27 mouse cellular contexts compared by ENCODE assay signal in genomic region chr9:114999771-115000146, GRCm38 (mm10). TPM values are rescaled to one million over a fixed set of nuclear protein-coding genes. Genes with fewer than 3 reads are reported as not detected.
A peak's percentile ranks its signal among the peaks of the same experiment; 100 is the strongest.
DNase-seq lines count a peak whose midpoint lies in the region; ATAC-seq and TF ChIP-seq lines count a peak whose summit lies in the region.
"Had no signal": no experiment of that assay in that cellular context is flagged by ENCODE, and none has a peak within 500 bp of the region (broad histone marks: within the 10 kb centered on the region; RNA-seq: fewer than 3 reads in every experiment).

No protein-coding gene starts in this region.

- H3K4me2 ChIP-seq in kidney, embryonic 16.5 days (replicated peaks; ENCODE audit: low read depth, low read length) = no peak overlapping the region
- H3K4me2 ChIP-seq in stomach, postnatal 0 days (replicated peaks; ENCODE audit: low read depth) = no peak overlapping the region
- no peak overlapping the region for H3K4me2 ChIP-seq in liver, embryonic 11.5 days
- H3K4me2 ChIP-seq: embryonic facial prominence, embryonic 12.5 days; heart, embryonic 11.5 days; hindbrain, embryonic 13.5 days; limb, embryonic 12.5 days; lung, embryonic 15.5 days; midbrain, embryonic 11.5 days had no signal

- H3K27ac ChIP-seq in kidney, adult 2 months (ENCODE audit: insufficient read depth, low read depth, low read length) = peak overlapping the region; percentile 57
- H3K27ac ChIP-seq in kidney, embryonic 16.5 days (ENCODE audit: low read length) = no peak overlapping the region
- no peak overlapping the region for H3K27ac ChIP-seq in stomach, postnatal 0 days (replicated peaks)
- H3K27ac ChIP-seq in liver, embryonic 11.5 days (ENCODE audit: low read depth, low read length) = no peak overlapping the region
- H3K27ac ChIP-seq: embryonic facial prominence, embryonic 12.5 days; gastrocnemius, adult 2 months; hindbrain, embryonic 13.5 days; limb, embryonic 12.5 days; lung, embryonic 15.5 days had no signal

- H3K4me3 ChIP-seq in kidney, adult 2 months (ENCODE audit: insufficient read depth, low read depth, low read length) = no peak overlapping the region
- H3K4me3 ChIP-seq in kidney, embryonic 16.5 days (ENCODE audit: low read length) = no peak overlapping the region
- H3K4me3 ChIP-seq in stomach, postnatal 0 days (ENCODE audit: low read depth, low read length) = no peak overlapping the region
- H3K4me3 ChIP-seq in liver, embryonic 11.5 days (ENCODE audit: low read depth, low read length) = no peak overlapping the region
- H3K4me3 ChIP-seq: embryonic facial prominence, embryonic 12.5 days; gastrocnemius, adult 2 months; hindbrain, embryonic 13.5 days; limb, embryonic 12.5 days; lung, embryonic 15.5 days had no signal

- no peaks in the 10 kb centered on the region for H3K36me3 ChIP-seq in kidney, adult 2 months (ENCODE audit: control insufficient read depth, insufficient read depth, low read length)
- no peaks in the 10 kb centered on the region for H3K36me3 ChIP-seq in kidney, embryonic 16.5 days (ENCODE audit: insufficient read depth, low read length)
- H3K36me3 ChIP-seq in stomach, postnatal 0 days (ENCODE audit: control insufficient read depth, insufficient read depth, low read length) = no peaks in the 10 kb centered on the region
- H3K36me3 ChIP-seq in liver, embryonic 11.5 days (ENCODE audit: control insufficient read depth, insufficient read depth, low read length) = no peaks in the 10 kb centered on the region
- H3K36me3 ChIP-seq: embryonic facial prominence, embryonic 12.5 days; G1E; hindbrain, embryonic 13.5 days; limb, embryonic 12.5 days; lung, embryonic 15.5 days had no signal

- peaks cover 4% of the 10 kb centered on the region; the same call in 1 of the 2 replicates for H3K9me3 ChIP-seq in kidney, embryonic 16.5 days (ENCODE audit: low read length)
- H3K9me3 ChIP-seq in stomach, postnatal 0 days (ENCODE audit: control insufficient read depth, low read length) = no peaks in the 10 kb centered on the region
- no peaks in the 10 kb centered on the region for H3K9me3 ChIP-seq in liver, embryonic 11.5 days (ENCODE audit: control insufficient read depth, low read length)
- H3K9me3 ChIP-seq: embryonic facial prominence, embryonic 12.5 days; hindbrain, embryonic 13.5 days; limb, embryonic 12.5 days; lung, embryonic 15.5 days had no signal

- TF ChIP-seq EP300 in stomach, postnatal 0 days (optimal IDR thresholded peaks at IDR 0.05) = no peak

- no peaks in the 10 kb centered on the region for H3K27me3 ChIP-seq in kidney, adult 2 months (replicated peaks; ENCODE audit: control insufficient read depth, insufficient read depth, low read length)
- H3K27me3 ChIP-seq in kidney, embryonic 16.5 days (ENCODE audit: insufficient read depth, low read length) = no peaks in the 10 kb centered on the region
- H3K27me3 ChIP-seq in stomach, postnatal 0 days (ENCODE audit: control insufficient read depth, insufficient read depth, low read length) = no peaks in the 10 kb centered on the region
- no peaks in the 10 kb centered on the region for H3K27me3 ChIP-seq in liver, embryonic 11.5 days (replicated peaks; ENCODE audit: control insufficient read depth, insufficient read depth, low read length)
- H3K27me3 ChIP-seq: embryonic facial prominence, embryonic 12.5 days; hindbrain, embryonic 13.5 days; limb, embryonic 12.5 days; lung, embryonic 15.5 days; Patski had no signal

- DNase-seq in kidney, adult 2 months = no peak
- DNase-seq in kidney, adult 8-10 months = no peak
- peak; percentile 10 for DNase-seq in Muller cell, postnatal 12 days (ENCODE audit: inconsistent ontology term)
- DNase-seq in stomach, postnatal 0 days (ENCODE audit: low spot score) = no peak
- DNase-seq in liver, embryonic 11.5 days (ENCODE audit: low spot score) = no peak
- no peak for DNase-seq in frontal cortex, postnatal 36 days (ENCODE audit: low spot score in 2 of 2)
- DNase-seq: adrenal gland, postnatal 14 days; cerebellum, adult 11 months; cerebellum, adult 9-10 months; embryo, embryonic 11 days; gastrocnemius, adult 2 months; gastrocnemius, postnatal 36 days; heart, adult 18-20 months; heart, postnatal 4 days; lung, postnatal 36 days; right cerebral cortex, adult 18-20 months had no signal

- H3K4me1 ChIP-seq in kidney, adult 2 months (ENCODE audit: control insufficient read depth, insufficient read depth, low read length) = peaks cover 19% of the 10 kb centered on the region; the same call in 1 of the 2 replicates
- H3K4me1 ChIP-seq in kidney, embryonic 16.5 days (ENCODE audit: insufficient read depth, low read length) = peaks cover 10% of the 10 kb centered on the region; the same call in 1 of the 2 replicates
- H3K4me1 ChIP-seq in stomach, postnatal 0 days (replicated peaks; ENCODE audit: control insufficient read depth, insufficient read depth) = no peaks in the 10 kb centered on the region
- H3K4me1 ChIP-seq in liver, embryonic 11.5 days (replicated peaks; ENCODE audit: control insufficient read depth, insufficient read depth, low read length) = no peaks in the 10 kb centered on the region
- H3K4me1 ChIP-seq: embryonic facial prominence, embryonic 12.5 days; hindbrain, embryonic 13.5 days; limb, embryonic 12.5 days; lung, embryonic 15.5 days had no signal

- whole genome bisulfite sequencing in kidney, adult 2 months = 29% methylated on average over 5 of the region's 5 CpGs
- 26% methylated on average over 5 of the region's 5 CpGs for WGBS in kidney, embryonic 16.5 days
- 56% methylated on average over 5 of the region's 5 CpGs for WGBS in stomach, postnatal 0 days
- WGBS in liver, embryonic 11.5 days = 71% methylated on average over 5 of the region's 5 CpGs

- H3K9ac ChIP-seq in kidney, embryonic 16.5 days (replicated peaks; ENCODE audit: low read length) = no peak overlapping the region
- no peak overlapping the region for H3K9ac ChIP-seq in stomach, postnatal 0 days (ENCODE audit: low read length)
- no peak overlapping the region for H3K9ac ChIP-seq in liver, embryonic 11.5 days (ENCODE audit: low read depth, low read length)
- H3K9ac ChIP-seq: embryonic facial prominence, embryonic 12.5 days; hindbrain, embryonic 13.5 days; limb, embryonic 12.5 days; lung, embryonic 15.5 days had no signal

- no peak for TF ChIP-seq CTCF in kidney, adult 2 months (conservative IDR thresholded peaks at IDR 0.05; ENCODE audit: insufficient read depth, insufficient read length, low read depth, low read length)
- no peak for TF ChIP-seq CTCF in stomach, postnatal 0 days (IDR thresholded peaks at IDR 0.05; ENCODE audit: low read depth)

- peak; percentile 46; the same call in 1 of the 2 replicates for ATAC-seq in kidney, embryonic 16.5 days (ENCODE audit: low FRiP score, low TSS enrichment)
- 0 out of 2 replicates have a peak, but pooled peaks have one; percentile 53 for ATAC-seq in stomach, postnatal 0 days (ENCODE audit: low FRiP score, low TSS enrichment)
- ATAC-seq in liver, embryonic 11.5 days (replicated peaks; ENCODE audit: low FRiP score) = no peak
- ATAC-seq: forebrain, embryonic 14.5 days; midbrain, embryonic 16.5 days; Patski had no signal

- no peak for TF ChIP-seq POLR2A in kidney, adult 2 months (IDR thresholded peaks at IDR 0.05; ENCODE audit: low read depth, low read length)

RNA-seq across cellular contexts. Expression of gene Rps27rt, which starts 17.2 kb away (rescaled TPM):
- polyA plus RNA-seq in kidney, adult 2 months (2012; rRNA removed) = 24.4 and 49.4 TPM in 2 replicates
- 241 and 422 TPM in 2 replicates for polyA plus RNA-seq in kidney, embryonic 16.5 days (2015; fragmentation: Nextera tagmentation; extraction: Ambion mirVana)
- 682 and 701 TPM in 2 replicates for polyA plus RNA-seq in stomach, postnatal 0 days (2015; fragmentation: Nextera tagmentation; extraction: Ambion mirVana)
- 358 and 423 TPM in 2 replicates for polyA plus RNA-seq in liver, embryonic 11.5 days (2014; fragmentation: Nextera tagmentation; extraction: Ambion mirVana)

RNA-seq across cellular contexts. Expression of gene Osbpl10, which starts 21.4 kb away (rescaled TPM):
- polyA plus RNA-seq in kidney, adult 2 months (2012; rRNA removed) = 7.0 and 7.3 TPM in 2 replicates
- polyA plus RNA-seq in kidney, embryonic 16.5 days (2015; fragmentation: Nextera tagmentation; extraction: Ambion mirVana) = 2.8 and 3.1 TPM in 2 replicates
- polyA plus RNA-seq in stomach, postnatal 0 days (2015; fragmentation: Nextera tagmentation; extraction: Ambion mirVana) = 1.4 and 1.7 TPM in 2 replicates
- polyA plus RNA-seq in liver, embryonic 11.5 days (2014; fragmentation: Nextera tagmentation; extraction: Ambion mirVana) = 0.66 and 0.69 TPM in 2 replicates
- polyA plus RNA-seq: G1E had no signal
